Mouse (Mus musculus) right cerebral cortex, postnatal 36 days (tissue): ENCODE measurements around the gene Ecm1.

Experiments
- DNase-seq, 2 experiments: peaks; one replicate each; pipeline ENCODE4 v3.0.0; 2022; ENCODE audit warnings: low spot score in 2 of 2, mixed read lengths in 1 of 2

The Ecm1 gene

DNA sequence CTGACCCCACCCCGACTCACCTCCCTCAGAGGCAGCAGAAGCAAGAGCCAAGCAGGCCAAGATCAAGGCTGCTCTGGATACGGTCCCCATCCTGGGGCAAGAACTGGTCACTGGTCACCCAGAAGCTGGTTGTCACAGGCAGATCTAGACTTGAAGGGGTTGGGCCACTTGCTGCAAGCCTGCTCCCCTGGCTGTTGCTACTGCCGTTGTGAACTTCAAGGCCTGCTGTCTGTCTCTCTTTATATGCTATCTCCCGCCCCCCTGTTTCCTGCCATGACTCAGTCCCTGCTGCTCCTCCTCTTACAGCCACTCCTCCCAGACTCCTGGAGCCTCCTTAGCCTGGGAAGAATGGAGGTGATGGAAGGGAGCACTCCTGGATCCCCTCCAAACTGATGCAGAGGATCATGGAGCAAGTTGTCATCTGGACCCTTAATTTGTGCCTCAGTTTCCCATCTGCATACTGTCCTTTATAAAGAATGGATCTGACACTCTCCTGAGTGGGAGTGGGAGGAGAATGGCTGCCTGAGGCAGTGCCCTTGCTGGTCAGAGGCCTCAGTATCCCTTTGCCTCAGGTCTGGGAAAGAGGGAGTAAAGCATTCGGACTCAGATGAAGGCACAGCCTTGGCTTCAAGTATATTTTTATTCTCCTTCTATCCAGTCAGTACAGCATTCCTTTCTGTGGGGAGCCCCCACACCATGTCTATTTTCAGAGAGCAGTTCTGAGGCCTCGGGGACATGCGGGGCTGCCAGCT lies at the start of gene Ecm1:
Gene Ecm1, minus strand, starts transcription at position 217 of the 752 bp plus-strand sequence.
- peak; percentile 36 to 39 for DNase-seq

DNA sequence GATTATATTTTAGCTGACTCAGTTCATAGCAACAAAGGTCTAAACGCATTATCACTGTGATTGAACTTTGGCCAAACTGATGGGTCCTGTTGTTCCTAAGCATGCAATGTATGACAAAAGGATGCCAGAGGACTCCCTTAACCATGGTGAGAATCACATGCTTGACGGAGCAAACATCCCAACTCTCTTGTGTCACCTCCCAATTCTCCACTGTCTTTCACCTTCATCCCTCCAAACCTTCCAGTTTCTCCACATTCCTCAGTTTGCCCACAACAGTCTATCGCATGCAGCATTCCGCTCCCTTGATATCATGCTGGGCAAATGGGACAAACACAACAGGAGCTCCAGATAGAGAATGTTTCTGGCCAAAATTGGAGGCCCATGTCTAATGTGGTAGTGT lies 46.1 kb upstream of the Ecm1 start:
- DNase-seq: no peak

DNA sequence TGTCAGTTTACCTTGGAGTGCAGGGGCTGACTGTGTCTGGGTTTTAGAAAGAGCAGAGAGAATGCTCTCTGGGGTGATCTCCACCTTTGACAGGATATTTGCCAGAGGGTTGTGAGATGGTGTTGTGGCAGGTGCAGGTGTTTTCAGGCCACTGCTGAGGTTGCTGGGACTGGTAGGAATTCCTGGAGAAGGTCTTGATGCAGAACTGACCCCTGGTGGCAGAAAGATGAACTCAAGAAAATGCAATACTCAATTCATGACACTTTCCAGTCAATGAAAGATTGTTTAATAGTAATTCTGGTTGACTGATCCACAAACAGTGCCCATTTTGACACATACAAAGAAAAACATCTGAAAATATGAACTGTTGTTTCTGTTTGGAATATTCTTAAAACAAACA lies 32.6 kb upstream of the Ecm1 start:
- DNase-seq: no peak

DNA sequence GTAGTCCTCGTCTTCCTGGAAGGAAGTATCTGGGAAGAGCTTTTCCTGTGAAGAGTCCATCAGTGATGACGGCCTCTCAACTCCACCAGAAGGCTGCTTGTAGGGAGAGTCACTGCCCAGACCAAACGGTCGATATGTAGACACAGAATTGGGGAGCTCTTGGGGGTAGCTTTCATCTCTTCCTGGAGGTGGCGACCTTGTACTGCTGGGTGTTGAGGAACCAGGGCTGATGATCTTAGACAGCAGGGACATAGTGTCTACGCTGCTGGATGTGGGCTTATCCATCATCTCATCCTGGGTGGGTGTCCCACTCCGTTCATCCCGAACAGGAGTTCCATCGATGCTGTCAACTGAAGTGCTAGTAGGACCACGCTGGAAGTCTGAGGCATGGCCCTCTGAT lies 26.2 kb upstream of the Ecm1 start:
- no peak for DNase-seq

DNA sequence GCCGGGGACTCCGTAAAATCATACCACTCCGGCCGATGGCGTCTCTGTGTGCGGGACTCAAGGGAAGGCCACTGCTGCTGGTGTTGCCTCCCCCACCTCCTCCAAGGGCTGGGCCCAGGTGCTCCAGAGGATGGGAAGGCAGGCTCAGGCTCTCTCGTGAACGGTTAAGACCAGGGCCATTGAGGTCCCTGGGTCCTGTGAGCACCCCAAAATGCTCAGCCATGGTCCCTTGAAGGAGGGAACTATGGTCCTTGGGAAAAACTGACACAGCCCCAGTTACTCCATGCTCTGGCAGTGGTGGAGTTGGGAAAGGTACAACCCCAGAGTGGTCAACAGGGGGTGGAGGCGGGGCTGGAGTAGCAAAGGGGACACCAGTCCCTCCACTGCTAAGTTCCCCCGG lies 24.4 kb upstream of the Ecm1 start:
- DNase-seq: no peak

DNA sequence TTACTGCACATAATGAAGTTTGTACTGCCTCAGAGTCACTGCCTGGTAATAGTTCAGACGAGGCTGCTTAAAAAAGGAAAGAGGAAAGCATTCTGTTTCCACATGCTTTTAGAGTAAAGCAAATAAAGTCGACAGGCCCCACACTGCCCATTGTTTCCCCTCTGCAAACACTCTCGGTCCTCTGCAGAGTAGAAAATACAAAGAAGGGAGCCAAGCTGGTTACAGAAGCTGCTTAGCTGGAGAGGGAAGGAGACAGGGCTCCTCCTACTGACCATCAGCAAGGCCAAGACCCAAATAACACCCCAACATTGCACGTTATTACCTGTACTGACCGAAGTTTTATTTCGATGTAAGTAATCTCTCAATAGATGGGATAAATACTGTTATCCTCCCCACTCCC lies 23.6 kb upstream of the Ecm1 start:
- DNase-seq: no peak

DNA sequence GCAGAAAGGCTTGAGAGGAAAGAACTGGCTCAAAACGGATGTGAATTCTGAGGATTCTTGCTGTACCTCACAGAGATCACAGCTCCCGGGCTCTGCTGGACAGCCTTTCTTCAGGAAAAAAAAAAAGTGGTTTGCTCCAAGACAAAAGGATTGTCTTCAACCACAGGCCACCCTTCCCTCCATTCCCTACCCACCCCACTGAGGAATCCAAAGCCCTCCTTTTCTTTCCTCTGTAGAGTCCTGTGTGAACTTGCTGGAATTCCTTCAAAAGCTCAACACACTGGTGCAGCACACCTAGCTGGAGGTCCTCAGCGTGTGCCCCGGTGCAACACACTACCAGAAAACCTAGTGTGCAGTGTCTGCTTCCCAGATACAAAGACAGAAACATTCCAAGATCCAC lies 22.4 kb upstream of the Ecm1 start:
- DNase-seq: no peak

DNA sequence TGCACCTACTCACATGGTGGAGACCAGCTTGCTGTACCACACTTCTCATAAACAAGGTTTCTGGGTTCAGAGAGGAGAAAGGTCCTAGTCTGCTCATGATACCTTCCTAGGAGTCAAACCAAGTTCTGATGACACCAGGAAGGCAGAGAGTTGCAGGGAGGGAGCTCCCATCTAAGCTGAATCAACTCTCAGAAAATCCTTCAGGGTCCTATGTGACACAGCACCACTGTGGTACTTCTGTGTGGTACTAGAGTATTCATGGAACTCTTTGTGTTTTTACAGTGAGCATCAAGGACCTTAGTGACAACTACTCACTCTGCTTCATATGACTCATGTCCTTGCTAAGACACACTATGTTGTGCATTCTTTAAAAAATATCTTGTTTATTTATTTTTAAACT lies 21.3 kb upstream of the Ecm1 start:
- DNase-seq: no peak

DNA sequence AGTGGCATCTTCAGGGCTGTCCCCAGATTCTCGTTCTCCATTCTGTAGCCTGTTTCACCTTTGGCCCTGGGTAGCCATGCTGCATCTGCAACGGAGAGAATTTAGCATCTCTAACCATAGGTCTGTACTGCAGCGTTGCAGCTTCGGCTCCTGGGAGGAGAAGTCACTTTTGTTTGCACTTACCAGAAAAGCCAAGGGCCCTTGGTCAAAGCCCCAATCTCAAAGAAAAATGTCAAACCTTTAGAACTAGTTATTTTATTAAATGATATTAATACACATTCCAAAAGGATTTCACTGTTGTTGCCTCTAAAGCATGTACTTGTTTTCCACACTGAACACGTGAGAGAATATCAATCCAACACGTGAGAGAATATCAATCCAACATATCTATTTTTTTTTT lies 20.7 kb upstream of the Ecm1 start, which contains the start of gene Tars2:
Gene Tars2, minus strand, starts transcription at position 101 of the 400 bp plus-strand sequence.
- DNase-seq: no peak

DNA sequence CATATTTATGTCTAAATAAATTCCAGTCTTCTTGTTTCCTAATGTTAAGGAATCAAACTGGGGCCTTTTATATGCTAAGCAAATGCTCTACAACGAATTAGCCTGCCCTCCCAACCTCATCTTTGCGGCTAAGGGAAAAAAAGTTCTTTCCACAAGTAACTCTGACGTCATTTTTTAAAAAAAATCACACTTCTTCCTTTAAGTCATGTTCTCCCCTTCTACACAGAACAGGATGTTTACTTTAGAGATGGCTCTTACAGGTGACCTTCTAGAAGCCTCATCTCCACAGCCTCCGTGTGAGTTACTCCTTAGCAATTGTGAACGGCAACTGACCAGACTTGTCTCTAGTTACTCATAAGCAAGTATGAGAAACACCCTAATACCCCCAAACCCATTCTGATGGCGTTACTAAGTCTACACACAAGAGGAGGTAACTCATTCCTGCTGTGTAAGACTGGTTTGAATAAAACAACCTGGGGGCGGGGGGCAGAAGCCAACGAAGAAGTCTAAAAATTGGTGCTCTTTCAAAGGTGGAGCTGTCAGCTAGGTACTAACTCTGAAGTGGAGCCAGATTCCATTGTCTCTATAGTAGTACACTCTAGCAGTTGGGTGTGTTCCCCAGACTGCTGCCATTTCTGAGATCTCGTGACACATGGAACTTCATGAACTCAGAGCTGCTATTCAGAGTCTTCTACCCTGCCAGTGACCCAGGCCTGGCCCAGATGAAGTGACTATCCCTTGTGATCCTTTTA lies 19.3 kb upstream of the Ecm1 start:
- no peak for DNase-seq

DNA sequence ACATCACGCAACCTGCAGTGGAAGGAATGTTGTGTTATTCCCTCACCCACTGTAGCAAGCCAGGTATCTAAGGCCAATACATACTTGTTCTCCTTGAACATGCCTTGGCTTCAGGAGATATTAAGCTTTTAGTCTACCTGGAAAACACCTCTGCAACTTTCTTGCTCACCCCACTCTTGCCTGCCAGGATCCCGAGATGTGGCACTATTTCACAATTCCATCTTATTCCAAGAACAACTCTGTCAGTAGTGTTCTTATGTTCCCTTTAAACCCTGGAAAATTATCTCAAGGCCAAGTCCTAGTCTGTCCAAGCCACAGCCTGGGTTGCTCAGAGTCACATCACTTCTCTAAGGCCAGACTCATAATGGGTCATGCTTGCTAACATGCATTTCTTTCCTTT lies 17.4 kb upstream of the Ecm1 start:
- DNase-seq: no peak

DNA sequence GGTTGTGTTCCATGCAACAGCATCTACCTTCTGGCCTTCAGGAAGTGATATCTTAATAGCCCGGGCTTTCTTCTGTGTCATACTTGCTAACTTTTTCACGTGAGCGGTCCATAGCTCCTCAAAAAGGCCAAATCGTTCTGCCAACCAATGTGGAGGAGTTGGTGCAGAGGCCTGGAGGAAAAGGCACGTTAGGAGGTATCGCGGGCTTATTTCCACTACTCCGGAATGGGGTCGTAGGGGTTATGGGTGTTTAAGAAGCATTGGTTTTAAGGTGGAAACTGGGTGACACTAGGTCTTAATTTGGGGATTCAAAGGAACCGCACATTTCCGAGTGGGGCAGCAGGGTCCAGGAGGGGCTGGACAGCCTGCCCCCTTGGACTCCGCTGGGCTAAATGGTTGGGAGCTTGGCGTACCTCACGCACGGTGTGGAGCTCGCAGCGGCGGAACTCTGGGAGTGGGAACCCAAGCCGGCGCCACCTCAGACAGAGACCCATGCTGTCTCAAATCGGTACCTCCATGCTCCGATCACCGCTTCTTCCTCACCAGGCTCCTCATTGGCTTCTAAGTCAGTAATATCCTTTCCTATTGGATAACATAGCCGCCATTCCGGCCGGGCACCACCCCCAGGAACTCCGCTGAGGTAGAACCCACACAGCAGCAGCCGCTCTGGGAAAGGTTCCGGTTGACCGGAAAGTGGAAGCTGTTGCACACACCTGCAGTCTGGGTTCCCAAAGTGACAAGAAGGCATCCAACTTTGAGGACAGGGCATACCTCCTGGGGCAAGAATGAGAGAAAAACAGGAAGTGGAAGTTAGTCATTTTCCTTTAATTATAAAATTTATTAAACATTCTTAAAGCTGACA lies 15.2 kb upstream of the Ecm1 start:
- DNase-seq: peak; percentile 91 to 95

DNA sequence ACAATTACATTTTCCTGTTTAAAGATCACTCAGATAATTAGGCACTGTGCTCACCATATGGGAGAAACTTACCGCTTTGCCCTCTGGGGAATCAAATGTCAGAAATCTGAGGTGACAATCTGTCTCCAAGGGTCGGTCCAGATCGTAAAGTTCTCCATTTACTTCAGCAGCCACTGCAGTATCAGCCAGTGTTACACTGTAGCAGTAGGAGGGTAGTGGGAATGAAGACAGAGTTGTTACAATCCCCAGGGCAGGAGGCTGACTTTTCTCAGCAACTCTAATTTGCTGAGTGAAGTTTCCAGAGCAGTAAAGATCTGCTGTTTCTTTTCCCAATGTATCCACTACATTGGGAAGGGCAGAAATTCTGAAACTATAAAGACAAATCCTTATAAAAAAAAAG lies 13.6 kb upstream of the Ecm1 start:
- no peak for DNase-seq

DNA sequence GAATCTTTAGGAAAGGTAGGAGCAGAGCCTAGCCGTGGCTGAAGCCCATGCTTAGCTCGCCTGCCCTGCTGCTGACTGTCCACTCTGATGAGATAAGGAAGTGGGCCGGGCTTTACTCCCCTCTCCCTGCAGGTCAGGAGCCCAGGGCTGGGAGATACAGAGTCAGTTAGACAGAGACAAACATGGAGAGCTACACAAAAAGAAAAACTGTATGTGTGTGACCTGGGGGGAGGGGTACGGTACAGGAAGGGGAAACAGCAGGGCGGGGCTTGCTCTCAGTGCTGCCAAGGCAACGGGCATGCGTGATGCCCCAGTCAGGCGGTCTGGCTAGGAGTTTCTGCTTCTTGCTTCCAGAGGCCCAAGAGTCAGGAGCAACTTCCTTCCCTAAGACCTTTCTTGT lies 1.0 kb upstream of the Ecm1 start:
- no peak for DNase-seq

DNA sequence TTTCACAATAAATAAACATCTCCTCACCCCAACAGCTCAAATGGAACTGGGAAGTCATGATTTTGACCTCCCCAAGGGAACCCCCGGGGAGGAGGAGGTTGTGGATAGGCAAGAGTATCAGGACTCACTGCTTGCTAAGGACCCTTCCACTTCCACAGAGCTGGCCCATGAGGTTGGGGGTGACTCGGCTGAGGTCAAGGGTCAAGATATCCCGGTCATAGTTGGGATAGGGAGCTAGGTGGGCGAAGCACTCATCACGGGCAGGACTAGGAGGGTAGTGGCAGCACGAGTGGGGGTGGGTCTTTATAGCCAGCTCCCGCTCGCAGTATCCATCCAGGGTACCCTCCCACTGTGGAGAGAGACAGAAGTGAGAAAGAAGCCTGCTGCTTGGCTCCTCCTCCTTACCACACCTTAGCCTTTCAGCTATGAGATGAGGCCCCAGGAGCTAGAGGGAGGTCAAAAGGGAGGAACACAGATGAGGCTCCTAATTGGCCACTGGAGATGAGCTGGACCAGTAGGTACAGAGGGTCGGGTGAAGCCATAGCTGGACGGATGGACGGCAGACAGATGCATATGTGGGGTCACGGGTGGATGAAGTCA lies 4.2 kb downstream of the Ecm1 start:
- no peak for DNase-seq

DNA sequence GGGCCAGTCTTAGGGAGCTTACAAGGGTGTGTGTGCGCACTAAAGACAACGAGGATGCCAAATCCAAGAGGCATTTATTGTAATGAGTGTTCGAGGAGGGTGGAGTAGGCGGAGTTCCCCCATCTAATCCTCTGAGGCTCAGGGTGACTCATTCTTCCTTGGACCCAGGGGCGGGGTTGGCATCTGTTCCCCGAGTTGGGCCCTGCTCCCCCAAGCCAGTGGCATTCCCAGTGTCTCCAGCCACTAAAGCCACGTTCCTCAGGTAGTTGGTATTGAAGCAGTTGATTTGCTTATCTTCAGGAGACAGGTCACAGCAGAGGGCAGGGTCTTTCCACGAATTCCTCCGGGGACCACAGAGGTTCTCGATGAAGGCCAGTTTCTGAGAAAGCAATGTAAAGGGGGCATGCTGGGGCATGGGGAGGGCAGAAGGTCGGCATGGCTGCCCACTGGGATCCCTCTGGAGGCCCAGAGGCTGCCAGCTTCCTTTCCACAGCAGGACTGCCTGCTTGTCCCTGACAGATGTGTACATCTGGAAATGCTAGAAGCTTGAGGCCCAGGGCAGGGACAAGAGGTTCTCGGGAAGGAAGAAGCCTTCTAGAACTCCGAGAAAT lies 5.2 kb downstream of the Ecm1 start:
- DNase-seq: no peak

DNA sequence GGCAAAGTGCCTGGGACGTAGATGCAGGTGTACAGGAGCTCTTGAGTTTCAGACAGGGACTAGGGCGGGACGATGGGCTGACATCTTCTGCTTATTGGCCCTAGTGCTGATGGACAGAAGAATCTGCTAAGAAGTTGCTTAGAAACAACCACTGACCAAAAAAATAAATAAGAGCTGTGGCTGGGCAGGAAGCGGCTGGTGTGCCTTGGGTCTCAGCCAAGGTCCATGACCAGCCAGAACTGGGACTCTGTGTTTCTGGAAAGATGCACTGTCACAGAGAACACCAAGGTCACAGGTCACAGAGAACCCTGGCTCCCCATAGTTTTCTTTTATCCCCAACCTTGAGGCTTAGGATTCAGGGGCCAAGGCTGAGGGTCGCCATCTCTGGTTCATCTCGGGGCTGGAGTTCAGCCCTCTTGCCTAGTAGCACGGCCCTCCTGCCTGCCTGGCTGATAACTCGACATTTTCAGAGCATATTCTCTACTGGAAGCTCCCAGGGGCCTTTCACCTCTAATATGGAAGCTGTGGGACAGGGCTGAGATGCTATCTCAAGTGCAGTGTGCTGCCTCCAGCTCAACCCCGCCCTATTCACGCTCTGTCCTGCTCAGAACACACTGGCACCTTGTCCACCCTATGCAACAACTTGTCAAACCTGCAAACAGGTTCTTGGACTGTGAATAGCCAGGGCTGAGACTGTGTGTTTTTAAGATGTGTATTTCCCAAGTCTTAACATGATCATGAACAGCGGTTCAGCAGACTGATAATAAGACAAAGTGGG lies 6.4 kb downstream of the Ecm1 start:
- DNase-seq: no peak

DNA sequence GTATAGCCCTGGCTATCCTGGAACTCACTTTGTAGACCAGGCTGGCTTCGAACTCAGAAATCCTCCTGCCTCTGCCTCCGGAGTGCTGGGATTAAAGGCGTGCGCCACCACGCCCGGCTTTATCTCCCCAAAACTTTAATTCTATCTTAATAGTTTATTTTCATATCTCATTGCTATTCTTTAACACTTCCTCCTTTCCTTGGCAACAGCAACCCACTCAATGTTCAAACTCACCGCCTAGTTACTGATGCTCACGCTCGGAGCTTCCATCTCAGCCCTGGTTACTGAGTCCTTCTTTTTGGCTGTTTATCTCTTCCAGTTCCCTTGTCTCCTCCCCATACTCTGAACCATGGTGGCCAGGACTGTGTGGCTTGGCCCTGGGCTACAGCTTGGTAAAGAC lies 7.1 kb downstream of the Ecm1 start:
- DNase-seq: peak in 1 of 2 experiments; percentile 28

DNA sequence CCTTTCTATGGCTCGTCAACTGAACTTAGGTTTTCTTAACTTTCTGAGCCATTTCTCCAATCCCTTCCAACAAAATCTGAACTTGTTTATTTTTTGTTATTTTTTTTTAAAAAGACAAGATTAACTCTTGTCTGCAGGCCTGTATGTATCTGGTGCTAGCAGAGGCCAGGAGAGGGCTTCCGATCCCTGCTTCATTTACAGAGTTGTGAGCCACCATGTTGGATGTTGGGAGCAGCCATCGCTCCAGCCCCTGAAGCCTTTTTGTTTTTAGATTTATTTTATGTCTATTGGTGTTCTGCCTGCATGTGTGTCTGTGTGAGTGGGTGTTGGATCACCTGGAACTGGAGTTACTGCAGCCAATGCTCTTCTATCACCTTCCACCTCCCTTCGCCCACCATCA lies 7.6 kb downstream of the Ecm1 start:
- DNase-seq: no peak

DNA sequence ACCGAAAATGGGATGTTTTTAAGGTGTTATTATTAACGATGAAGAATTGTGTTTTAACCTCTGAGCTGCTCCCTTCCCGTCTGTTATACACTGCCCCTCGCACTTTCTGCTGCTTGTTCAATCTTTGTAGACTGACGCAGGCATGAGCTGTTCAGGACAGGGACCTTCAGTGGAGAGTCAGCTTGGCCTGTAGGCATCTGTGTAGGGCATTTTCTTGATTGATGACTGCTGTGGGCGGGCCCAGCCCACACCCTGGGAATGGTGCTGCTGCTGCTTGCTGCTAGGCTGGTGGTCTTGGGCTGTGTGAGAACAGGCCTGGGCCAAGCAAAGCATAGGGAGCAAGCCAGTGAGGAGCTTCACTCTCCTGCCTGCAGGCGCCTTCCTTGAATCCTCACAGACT lies 8.9 kb downstream of the Ecm1 start:
- no peak for DNase-seq

DNA sequence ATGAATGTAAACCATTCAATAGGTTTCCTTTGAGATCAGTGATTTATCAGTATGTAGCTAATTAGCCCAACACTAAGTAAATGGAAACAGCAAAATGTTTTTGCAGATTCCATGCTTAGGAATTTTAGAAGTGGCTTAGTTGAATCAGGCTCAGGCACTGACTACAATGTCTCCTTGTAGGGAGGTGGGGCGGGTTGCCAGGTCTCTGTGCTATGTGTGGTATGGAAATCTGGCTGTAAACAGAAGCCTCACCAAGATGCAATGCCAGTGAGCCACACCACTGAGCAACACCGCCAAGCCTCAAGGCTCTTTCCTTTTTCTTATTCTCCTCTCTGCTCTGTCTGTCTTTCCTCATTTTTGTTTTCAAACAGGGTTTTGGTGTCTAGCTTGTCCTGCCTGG lies 10.5 kb downstream of the Ecm1 start:
- no peak for DNase-seq
